Mouse (Mus musculus) thymus, postnatal 4 days (tissue): ENCODE data around the gene Hoxc4.
A peak's percentile ranks its signal among the peaks of the same experiment; 100 is the strongest.

Source experiments
- DNase-seq: peaks from one replicate; pipeline ENCODE4 v3.0.0; 2021

Gene Hoxc4

DNA sequence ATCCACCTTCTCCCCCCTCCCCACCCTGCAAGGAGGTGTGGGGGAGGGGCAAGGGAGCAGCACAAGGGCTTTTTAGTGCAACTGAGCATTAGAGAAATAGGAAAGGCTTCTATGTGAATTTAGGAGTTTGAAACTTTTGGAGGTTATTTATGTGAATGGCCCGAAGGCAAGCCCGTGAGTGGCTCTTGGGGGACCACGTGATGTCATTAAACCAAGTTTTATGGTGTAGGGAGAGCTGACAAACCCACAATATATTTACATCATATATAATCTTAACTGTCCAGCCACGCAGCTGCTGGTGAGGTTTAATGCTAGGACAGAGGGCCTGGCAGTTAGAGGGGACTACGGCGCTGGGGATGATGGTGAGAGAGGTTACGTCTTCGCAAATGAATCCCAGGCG lies at the start of gene Hoxc4:
Hoxc4 (plus strand) TSS at position 299 of the 400 bp plus-strand sequence.
- DNase-seq, result no peak

DNA sequence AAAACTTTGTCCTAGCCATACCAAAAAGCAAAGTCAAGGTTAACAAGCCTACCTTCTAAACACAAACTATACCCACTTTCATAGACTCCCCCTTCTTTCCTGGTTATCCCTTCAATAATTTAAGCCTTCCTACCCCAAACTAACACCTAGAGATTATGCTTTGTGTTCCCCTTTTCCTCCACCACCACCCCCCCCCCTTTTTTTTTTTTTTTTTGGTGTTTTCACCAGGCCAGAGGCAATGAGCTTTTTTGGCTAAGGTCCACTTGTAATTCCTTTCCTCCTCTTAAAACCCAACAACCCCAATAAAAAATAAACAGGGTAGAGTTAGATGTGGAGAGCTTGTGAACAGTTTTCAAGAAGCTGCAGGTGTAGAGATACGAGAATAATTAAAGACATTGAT lies 49.4 kb upstream of the Hoxc4 start:
- no peak for DNase-seq

DNA sequence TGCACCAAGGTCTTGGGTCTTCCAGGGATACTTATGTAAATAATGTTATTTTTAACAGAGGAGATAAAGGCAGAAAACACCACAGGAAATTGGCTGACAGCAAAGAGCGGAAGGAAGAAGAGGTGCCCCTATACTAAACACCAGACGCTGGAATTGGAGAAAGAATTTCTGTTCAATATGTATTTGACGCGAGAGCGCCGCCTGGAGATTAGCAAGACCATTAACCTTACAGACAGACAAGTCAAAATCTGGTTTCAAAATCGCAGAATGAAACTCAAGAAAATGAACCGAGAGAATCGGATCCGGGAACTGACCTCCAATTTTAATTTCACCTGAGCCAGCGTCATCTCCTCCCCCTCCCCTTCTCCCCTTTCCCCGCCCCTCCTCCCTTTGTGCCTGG lies 48.0 kb upstream of the Hoxc4 start:
- peak; percentile 34 for DNase-seq

DNA sequence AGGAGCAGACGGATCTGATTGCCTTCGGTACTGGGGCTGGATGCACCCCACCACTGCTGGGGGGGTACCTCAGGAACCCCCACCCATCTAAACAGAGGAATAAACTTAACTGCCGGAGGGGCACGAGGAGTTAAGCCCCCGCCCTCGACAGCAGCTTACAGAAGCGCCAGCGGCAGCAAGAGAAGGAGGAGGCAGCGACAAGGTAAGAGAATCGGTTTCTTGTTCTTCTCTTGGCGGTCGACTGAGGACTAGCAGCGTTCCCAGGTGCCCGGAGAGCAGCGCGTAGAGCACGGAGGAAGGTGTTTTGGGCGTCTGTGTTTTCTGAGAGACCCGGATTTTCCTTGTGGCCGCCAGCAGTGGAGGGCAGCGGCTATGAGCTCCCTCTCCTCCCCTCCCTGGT lies 46.5 kb upstream of the Hoxc4 start:
- DNase-seq, result no peak

DNA sequence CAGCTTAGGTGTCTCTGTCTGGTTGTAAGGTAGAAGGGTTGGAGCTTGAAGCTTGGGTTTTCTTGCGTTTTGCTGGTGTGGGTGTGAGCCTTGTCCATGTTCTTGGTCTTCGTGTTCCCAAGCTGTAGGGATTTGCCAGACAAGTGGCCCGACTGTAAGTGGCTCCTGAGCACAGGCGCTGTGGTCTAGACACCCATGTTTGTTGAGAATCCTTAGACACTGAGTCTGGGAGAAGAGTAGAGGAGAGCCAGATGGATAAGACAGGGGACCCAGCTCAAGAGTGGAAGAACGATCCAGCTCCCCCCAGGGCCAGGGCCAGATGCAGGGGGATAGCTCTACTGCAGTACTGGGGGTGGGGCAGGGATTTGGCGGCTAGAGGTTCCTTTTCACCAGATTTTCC lies 46.0 kb upstream of the Hoxc4 start:
- no peak for DNase-seq

DNA sequence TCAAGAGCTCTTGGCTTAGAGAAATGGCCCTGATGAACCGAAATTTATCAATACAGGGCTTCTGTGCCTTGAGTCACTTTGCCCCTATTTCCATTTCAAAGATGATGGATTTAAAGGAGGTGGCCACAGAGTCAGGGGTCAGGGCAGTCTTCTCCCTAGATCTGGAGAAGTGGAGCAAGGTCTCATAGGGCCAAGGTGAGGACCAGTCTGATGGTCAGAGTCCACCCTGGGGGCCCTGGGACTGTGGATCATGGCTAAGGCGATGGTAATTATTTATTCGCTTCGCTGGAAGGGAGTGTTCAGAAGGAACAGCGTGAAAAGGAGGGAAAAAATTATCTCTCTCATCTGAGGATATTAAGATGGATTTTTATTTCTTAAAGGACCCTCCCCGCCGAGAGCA lies 43.7 kb upstream of the Hoxc4 start:
- no peak for DNase-seq

DNA sequence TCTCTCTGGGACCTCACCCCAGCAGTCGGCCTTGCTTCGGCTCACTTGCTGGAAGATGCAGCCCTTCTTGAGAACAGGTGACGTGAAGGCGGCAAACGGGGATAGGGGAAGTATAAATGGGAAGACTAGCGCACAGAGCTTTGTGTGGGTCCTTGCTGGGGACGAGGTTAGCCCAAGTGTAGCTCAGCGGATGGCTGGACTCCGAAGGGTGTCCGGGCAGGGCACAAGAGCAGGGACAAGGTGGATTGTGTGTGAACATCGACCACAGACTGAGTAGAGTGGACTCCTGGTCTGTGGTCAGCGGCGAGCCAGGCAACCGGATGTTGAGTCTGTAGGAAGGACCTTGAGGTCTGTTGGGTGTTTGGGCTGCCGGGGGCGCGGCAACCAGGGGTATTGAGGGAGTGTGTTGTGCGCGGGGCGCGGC lies 43.0 kb upstream of the Hoxc4 start:
- DNase-seq, result no peak

DNA sequence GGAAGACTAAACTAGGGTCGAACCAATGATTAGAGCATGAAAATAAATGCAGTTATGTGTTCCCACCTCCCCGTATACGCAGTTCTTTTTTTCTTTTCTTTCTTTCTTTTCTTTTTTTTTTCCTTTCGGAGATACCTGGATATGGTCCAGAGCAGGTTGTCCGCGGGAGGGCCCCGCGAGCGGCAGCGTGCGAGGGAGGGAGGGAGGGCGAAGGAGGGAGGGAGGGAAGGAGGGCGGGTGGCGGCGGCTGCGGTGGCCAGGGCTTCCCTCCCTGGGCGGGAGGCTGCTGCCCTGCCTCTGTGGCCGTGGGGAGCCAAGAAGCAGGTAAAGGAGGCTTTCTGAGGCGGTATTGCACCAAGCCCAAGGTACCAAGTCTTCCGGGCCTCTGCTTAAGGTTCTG lies 42.6 kb upstream of the Hoxc4 start, which contains the start of gene Hoxc9:
Hoxc9 (plus strand) TSS at position 269 of the 400 bp plus-strand sequence.
- DNase-seq, result no peak

DNA sequence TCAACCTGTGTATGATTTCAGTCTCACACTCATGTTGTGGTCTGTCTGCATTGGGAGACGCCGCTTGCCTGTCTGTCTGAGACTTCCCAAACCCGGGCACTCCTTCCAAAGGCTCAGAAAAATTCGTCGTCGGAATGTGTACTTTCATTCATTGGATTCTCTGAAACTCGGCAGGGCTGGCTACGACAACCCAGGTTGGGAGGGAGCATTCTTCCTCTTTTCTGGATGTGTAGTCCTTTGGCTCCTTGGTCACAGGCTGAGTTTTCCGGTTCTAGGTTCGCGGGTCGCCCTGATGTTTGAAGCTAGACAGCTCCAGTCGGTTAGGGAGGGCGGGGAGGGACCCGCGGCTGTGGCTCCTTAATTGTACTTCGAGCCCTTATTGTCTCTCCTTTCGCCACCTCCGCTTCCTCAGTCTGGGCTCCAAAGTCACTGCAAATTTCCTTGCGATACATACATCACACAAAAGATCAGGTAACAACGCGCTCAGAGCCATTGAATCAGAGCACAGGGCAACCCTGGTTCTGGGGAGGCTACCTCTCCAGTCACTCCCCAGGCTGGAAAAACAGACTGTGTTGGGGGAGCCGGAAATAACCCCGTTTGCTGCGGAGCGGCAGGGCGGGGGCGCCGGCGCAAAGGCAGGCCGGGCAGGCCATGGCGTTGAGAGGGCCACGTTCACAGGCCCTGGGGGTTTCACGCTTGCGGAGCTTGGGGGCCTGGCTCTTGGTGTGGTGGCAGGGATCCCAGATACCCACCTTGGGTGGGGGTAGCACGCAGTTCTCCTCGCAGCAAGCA lies 41.9 kb upstream of the Hoxc4 start:
- DNase-seq, result no peak

DNA sequence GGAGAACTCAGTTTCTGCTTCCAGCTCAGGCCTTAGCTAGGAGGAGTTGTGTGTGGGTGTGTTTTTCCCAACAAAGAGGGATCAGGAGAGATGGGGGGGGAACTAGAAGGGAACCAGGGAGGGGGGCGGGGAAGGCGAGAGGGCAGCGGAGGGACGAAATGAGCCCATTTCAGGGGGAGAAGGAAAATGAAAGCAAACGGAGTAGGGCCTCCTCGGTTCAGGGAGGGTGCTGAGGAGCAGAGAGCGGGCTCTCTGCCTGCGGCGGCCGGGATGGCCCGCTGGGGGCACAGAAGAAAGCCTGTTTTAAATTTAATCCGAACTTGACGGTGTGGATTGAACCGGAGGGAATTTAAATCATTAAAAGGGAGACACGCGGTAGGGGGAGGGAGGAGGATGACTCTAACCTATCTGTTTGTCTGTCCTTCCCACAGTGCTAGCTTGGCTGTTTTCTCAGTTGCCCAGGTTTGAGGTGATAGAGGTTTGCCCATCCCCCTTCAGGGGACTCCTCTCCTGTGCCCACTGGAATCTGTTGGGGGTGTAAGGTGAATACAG lies 41.2 kb upstream of the Hoxc4 start:
- no peak for DNase-seq

DNA sequence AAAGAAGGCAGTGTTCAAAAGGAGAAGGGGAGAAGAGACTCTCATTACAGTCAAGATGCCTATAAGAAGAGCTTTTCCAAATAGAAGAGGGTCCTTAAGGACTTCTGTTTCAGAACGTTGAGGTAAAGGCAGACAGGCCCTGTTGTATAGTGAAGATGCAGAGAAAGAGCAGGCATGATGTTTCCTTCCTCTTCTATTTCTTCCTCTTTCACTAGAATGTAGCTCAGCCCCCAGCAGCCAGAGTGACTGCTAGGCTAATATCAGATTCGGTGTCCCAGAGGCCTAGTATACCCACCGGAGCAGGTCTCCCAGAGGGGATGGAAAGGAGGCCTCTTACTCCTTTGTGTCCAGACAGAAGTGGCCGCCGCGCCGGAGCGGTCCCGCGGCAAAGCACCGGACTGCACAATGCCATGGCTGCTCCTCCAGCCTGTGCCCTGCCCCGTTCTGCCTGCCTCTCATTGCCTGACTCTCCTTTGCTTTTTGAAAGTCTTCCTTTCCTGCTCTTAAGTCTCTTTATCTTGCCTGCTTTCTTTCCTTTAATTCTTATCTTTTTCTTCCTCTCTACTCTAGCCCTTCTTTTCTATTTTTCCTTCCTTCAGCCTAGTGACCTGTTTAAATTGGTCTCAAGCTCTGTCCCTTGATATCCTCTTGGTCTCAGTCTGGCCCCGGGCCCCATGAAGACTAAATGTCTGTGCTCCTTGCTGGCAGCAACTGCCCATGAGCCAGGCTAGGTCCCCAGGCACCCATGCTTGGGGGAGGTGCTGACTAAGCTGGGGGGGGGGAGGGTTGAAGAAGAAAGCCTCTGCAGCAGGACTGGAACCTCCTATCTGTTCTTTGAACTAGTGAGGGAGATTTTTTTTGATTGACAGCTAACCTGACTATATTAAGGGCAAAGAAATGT lies 39.9 kb upstream of the Hoxc4 start:
- no peak for DNase-seq

DNA sequence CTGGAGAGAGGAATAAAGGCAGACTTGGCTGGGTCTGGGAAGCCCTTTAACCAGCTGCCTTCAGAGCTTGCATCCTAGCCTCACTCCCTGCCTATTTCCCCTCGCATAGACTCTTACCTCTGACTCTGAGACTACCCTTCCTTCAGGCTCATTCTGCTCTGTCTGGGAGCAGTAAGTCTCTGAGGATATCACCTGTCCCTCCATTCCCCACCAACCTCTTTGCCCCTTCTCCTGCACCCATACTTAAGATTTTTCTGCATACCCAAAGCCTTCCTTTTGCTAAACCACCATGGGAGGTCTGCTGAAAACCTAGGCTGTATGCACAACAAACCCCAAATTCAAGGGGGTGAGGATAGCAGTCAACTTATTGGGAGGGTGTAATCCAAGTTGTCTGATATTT lies 38.8 kb upstream of the Hoxc4 start:
- no peak for DNase-seq

DNA sequence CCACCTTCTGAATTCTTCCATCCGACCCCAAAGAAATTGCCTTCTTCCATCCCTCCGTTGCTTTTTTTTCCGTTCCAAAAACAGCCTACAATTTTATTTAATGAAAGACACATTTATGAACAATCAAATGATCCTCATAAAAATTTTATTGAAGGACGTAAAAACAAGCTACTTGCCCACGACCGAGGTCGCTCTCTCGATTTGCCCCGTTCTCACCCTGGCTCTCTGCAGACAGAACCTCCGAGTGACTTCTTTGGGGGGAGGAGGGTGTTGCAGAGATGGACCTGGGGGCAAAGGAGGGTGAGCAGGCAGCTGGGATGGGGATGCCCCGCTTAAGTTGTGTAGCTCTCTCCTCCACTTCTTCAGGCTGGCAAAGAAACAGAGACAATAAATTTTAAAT lies 38.4 kb upstream of the Hoxc4 start:
- no peak for DNase-seq

DNA sequence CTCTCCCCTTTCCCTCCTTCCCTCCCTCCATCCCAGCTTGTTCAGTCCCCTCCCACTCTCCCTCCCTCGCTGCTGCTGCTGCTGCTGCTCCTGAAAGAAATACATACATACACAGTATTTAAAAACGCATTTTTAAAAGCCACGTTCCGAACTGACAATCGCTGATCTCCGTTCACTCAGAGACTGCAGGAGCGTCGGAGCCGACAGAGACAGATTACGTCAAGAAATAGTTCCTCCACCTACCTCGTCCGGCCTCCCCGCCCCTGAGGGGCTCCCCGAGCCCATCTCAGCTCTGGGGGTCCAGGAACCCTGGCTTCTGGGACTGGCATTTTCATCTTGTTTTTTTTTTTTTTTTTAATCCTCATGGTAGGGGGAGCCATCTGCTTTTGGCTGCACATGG lies 37.8 kb upstream of the Hoxc4 start:
- DNase-seq, result no peak

DNA sequence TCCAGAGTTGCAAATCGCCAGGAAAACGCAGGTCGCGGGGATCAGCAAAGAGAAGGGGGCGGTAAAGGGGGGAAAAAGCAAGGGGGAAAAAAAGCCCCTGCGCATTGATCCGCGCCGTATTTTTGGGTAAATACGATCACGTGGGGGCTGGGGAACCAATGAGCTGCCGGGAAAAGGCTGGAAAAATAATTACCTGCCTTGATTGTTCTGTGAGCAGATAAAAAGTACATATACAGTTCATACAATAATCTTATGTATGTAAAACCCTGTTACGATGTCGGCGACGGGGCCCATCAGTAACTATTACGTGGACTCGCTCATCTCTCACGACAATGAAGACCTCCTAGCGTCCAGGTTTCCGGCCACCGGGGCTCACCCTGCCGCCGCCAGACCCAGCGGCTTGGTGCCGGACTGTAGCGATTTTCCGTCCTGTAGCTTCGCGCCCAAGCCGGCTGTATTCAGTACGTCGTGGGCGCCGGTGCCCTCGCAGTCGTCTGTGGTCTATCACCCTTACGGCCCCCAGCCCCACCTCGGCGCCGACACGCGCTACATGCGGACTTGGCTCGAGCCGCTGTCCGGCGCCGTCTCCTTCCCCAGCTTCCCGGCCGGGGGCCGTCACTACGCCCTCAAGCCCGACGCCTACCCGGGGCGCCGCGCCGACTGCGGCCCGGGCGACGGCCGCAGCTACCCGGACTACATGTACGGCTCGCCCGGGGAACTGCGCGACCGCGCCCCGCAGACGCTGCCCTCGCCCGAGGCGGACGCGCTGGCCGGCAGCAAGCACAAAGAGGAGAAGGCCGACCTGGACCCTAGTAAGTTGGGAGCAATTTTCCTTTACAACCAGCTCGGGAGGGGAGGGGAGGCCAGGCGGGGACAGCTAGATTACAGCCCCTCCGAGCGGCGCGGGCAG lies 37.1 kb upstream of the Hoxc4 start:
- DNase-seq, result no peak

DNA sequence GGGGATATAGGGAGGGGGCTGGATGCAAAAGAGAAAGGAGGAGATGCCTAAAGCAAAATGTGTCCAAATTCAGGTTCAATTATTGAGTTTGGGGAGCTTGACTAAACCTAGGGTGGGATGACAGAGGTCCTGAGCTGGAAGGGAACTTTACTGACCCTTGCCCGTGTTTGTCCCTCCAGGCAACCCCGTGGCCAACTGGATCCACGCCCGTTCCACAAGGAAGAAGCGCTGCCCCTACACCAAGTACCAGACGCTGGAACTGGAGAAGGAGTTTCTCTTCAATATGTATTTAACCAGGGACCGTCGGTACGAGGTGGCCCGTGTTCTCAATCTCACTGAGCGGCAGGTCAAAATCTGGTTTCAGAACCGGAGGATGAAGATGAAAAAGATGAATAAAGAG lies 35.0 kb upstream of the Hoxc4 start:
- DNase-seq, result no peak

DNA sequence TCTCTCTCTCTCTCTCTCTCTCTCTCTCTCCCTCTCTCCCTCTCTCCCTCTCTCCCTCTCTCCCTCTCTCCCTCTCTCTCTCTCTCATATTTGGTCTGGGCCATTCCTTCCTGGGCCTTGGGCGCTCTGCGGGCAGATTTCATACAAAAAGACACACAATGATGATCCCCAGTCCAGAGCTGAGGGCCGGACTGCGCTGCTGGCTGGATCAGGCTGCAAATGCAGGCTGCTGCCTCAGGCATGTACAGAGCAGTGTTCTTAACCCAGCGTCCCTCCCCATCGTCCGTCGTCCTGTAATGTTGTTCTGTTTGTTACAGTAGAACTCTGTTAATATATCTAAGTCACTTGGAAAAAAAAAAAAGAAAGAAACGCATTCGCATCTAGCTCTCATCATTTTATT lies 34.2 kb upstream of the Hoxc4 start:
- no peak for DNase-seq

DNA sequence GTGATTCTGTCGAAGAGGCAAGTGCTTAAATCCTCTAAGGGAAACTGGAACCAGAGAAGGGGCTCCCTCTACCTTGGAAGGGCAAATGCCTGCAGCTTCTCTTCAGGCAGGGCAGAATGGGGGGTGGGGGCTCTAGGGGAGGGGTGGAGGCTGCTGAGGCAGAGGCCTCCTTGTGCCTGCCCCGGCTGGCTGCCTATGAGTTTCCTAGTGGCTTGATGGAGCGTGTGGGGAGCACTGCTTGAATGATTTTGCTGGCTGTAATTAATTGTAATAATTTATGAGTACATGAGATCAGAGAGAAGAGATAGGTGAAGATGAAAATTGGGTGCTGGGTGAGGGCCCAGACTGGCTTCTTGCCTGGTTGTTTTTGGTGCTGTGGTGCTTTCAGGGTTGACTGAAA lies 33.8 kb upstream of the Hoxc4 start:
- no peak for DNase-seq

DNA sequence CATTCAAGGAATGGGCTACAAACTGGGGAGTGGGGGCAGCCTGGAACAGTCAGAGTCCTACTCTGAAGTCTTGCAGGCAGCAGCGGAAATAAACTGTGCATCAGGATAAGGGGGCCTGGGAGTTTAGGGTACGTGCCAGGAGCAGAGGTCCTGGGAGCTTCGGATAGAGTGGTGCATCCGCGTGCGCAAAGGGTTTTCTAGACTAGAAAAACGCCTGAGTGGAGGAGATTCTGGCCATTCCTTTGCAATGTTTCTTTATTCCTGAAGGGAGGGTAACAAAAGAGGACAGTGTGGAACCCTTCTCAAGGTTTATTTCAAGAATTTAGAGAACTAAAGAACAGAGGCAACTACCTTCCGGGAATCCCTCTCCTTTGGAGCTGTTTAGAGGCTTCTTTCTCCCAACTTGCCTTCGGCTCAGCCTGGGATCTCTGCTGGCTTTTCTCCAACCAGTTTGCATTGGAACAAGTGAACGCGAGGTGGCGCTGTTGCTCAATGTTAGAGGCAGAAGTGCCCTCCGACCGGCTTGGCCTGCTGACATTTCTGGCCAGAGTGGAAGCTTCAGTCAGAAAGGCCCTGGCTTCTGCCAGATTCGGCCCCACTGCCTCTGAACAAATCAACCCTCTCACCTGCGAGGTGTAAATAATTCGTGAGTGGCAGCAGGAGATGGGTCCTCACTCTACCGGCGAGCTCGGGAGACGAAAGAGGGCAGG lies 31.5 kb upstream of the Hoxc4 start:
- peak; percentile 93 for DNase-seq

DNA sequence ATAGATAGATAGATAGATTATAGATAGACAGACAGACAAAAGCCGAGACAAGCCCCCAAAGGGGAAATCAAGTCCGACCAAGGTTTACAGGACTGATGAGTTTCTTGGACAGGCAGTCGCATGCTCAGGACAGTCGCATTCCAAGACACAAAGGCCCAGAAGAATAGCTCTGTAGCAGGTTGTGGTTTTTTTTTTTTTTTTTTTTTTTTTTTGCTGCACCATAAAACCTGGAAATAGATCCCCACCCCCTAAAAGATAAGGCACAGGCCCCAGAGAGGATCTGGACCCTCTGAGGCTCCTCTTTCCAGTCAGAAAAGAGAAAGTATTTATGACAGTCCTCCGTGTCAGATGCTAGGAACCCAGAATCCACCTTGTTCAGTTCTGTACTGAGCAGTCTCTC lies 30.7 kb upstream of the Hoxc4 start:
- DNase-seq, result no peak

DNA sequence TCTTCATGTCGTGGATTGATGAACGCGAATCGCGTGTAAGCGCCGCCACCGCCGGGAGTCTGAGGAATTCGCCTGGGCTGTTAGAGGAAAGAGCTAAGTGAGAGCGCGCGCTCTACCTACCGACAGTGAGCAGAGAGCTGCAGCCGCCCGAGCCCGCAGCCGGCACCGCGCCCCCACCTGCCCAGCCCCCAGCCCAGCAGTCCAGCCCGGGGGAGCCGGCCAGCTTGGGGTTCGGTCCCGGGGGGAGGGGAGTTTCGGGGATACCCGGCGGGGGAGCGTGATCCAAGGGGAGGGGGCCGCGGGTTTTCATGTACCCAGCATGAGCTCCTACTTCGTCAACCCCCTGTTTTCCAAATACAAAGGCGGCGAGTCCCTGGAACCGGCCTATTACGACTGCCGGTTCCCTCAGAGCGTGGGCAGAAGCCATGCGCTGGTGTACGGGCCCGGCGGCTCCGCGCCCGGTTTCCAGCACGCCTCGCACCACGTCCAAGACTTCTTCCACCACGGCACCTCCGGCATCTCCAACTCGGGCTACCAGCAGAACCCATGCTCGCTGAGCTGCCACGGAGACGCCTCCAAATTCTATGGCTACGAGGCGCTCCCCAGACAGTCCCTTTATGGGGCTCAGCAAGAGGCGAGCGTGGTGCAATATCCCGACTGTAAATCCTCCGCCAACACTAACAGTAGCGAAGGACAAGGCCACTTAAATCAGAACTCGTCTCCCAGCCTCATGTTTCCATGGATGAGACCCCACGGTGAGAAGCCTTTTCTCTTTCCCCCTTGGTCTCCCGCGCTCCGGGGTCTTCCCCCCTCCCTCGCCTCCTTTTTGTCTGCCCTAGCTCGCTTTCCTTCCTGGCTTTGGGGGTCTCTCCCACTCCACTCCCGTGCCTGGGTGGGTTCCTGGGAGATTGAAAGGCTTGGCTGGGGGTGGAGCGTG lies 28.0 kb upstream of the Hoxc4 start, which contains the start of gene Hoxc8:
Hoxc8 (plus strand) TSS at position 147 of the 937 bp plus-strand sequence.
- DNase-seq, result no peak
